Mouse (Mus musculus): ENCODE measurements around the gene Ly6f. TPM values are rescaled to one million over a fixed set of nuclear protein-coding genes. Genes with fewer than 3 reads are reported as not detected.
"Not testable (repeated sequence)": the region's sequence is repeated elsewhere in the genome, so short reads cannot be mapped to it uniquely, and the experiment has no call there.

The Ly6f gene
- polyA plus RNA-seq, 1 experiment from 2014 or later = not detected

GRCm38 (mm10) chr15:75271426-75271825 lies 3.2 kb downstream of the Ly6f start:
- Histone ChIP-seq H3K9me3 (no peaks in the 10 kb centered on the region), H3K4me2 (no peak overlapping the region), H3K27ac (no peak overlapping the region), H3K4me1 (no peaks in the 10 kb centered on the region), H3K27me3 (no peaks in the 10 kb centered on the region), H3K4me3 (no peak overlapping the region), H3K9ac (no peak overlapping the region), H3K36me3 (no peaks in the 10 kb centered on the region)
- 57% methylated on average over 1 of the region's 1 CpGs for WGBS
- ATAC-seq (ENCODE audit: insufficient number of reproducible peaks, insufficient read depth, low FRiP score, low TSS enrichment, low read depth) = no peak

GRCm38 (mm10) chr15:75271891-75272290 lies 3.7 kb downstream of the Ly6f start:
- no peaks in the 10 kb centered on the region for H3K36me3 ChIP-seq
- WGBS = 58% methylated on average over 3 of the region's 3 CpGs
- no peak overlapping the region for H3K4me3 ChIP-seq
- no peak for ATAC-seq (ENCODE audit: insufficient number of reproducible peaks, insufficient read depth, low FRiP score, low TSS enrichment, low read depth)
- H3K27me3 ChIP-seq = no peaks in the 10 kb centered on the region
- no peaks in the 10 kb centered on the region for H3K4me1 ChIP-seq
- H3K4me2 ChIP-seq = no peak overlapping the region
- no peak overlapping the region for H3K27ac ChIP-seq
- H3K9me3 ChIP-seq = no peaks in the 10 kb centered on the region
- H3K9ac ChIP-seq = no peak overlapping the region

DNA sequence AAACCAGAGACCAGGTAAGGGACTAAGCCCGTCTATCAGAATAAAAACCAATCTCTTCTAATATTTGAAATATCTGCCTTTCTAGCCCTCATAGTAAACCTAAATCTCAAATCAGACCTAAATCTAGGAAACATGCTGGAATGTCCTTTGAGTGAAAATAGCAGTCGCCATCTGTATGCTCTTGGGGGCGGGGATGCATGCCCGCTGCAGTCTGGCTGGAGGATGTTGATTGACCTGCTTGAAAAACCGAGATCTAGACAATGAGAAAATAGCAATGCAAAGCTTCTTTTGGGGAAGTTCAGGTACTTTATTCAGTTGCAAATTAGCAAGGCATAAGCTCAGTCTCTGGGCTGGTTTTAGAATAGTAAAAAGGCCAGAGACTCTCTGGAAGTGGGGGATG lies 13.8 kb downstream of the Ly6f start:
- H3K27me3 ChIP-seq = not testable (repeated sequence)

GRCm38 (mm10) chr15:75286512-75286911 lies 18.3 kb downstream of the Ly6f start:
- ATAC-seq (ENCODE audit: insufficient number of reproducible peaks, insufficient read depth, low FRiP score, low TSS enrichment, low read depth) = not testable (repeated sequence)

More for the DNA sequence above, 13.8 kb downstream of the Ly6f start:
- not testable (repeated sequence) for H3K27ac ChIP-seq; H3K9me3 ChIP-seq; H3K9ac ChIP-seq; ATAC-seq (ENCODE audit: insufficient number of reproducible peaks, insufficient read depth, low FRiP score, low TSS enrichment, low read depth); H3K4me2 ChIP-seq; H3K4me1 ChIP-seq; H3K4me3 ChIP-seq; H3K36me3 ChIP-seq
- WGBS = 77% methylated on average over 5 of the region's 5 CpGs

GRCm38 (mm10) chr15:75292377-75292776 lies 24.2 kb downstream of the Ly6f start:
- no peaks in the 10 kb centered on the region for H3K36me3 ChIP-seq
- no peak overlapping the region for H3K9ac ChIP-seq
- no peak overlapping the region for H3K27ac ChIP-seq
- no peaks in the 10 kb centered on the region for H3K4me1 ChIP-seq
- no peak overlapping the region for H3K4me3 ChIP-seq
- no peaks in the 10 kb centered on the region for H3K27me3 ChIP-seq
- no peak for ATAC-seq (ENCODE audit: insufficient number of reproducible peaks, insufficient read depth, low FRiP score, low TSS enrichment, low read depth)
- 83% methylated on average over 1 of the region's 1 CpGs for WGBS
- no peaks in the 10 kb centered on the region for H3K9me3 ChIP-seq
- H3K4me2 ChIP-seq = no peak overlapping the region

More at GRCm38 (mm10) chr15:75286512-75286911, 18.3 kb downstream of the Ly6f start:
- 82% methylated on average over 4 of the region's 4 CpGs for WGBS
- not testable (repeated sequence) for H3K9ac ChIP-seq, H3K9me3 ChIP-seq, H3K27me3 ChIP-seq, H3K4me2 ChIP-seq, H3K36me3 ChIP-seq, H3K4me1 ChIP-seq, H3K4me3 ChIP-seq, H3K27ac ChIP-seq

GRCm38 (mm10) chr15:75293873-75294385 lies 25.7 kb downstream of the Ly6f start:
- Histone ChIP-seq H3K4me2 (no peak overlapping the region), H3K4me1 (no peaks in the 10 kb centered on the region), H3K9ac (no peak overlapping the region), H3K27me3 (no peaks in the 10 kb centered on the region), H3K36me3 (no peaks in the 10 kb centered on the region), H3K4me3 (no peak overlapping the region), H3K27ac (no peak overlapping the region), H3K9me3 (no peaks in the 10 kb centered on the region)
- no peak for ATAC-seq (ENCODE audit: insufficient number of reproducible peaks, insufficient read depth, low FRiP score, low TSS enrichment, low read depth)
- WGBS = 86% methylated on average over 7 of the region's 7 CpGs

DNA sequence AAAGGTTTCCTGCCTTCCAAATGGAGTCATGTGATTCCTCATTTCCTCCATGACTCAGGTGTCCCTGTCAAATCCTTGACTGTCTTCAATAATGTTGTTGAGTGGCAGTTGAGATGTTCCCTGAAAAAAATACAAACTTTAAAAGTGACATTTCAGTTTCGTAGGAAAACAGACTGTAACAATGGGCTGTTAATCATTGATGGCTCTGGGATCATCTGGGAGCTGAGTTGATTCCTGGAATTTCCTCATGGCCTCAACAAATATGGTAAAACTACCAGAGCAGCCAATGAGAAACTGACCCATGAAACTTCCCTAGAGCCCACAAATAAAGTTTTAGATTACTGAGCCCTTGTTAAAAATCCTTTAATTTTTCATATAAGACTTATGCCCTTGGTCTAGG lies 37.9 kb downstream of the Ly6f start:
- H3K27me3 ChIP-seq = no peaks in the 10 kb centered on the region
- WGBS = 58% methylated on average over 1 of the region's 1 CpGs
- ATAC-seq (ENCODE audit: insufficient number of reproducible peaks, insufficient read depth, low FRiP score, low TSS enrichment, low read depth) = no peak

GRCm38 (mm10) chr15:75309186-75309585 lies 41.0 kb downstream of the Ly6f start:
- no peak for ATAC-seq (ENCODE audit: insufficient number of reproducible peaks, insufficient read depth, low FRiP score, low TSS enrichment, low read depth)
- Histone ChIP-seq H3K27me3 (no peaks in the 10 kb centered on the region), H3K4me1 (no peaks in the 10 kb centered on the region), H3K9ac (no peak overlapping the region), H3K4me2 (no peak overlapping the region), H3K27ac (no peak overlapping the region), H3K4me3 (no peak overlapping the region), H3K9me3 (0 out of 2 replicates have a peak, but pooled peaks cover 4% of the 10 kb centered on the region), H3K36me3 (no peaks in the 10 kb centered on the region)
- WGBS = 91% methylated on average over 4 of the region's 4 CpGs

More for the DNA sequence above, 37.9 kb downstream of the Ly6f start:
- H3K4me2 ChIP-seq = no peak overlapping the region
- no peak overlapping the region for H3K4me3 ChIP-seq
- H3K9ac ChIP-seq = no peak overlapping the region
- H3K4me1 ChIP-seq = no peaks in the 10 kb centered on the region
- H3K27ac ChIP-seq = no peak overlapping the region
- H3K9me3 ChIP-seq = 0 out of 2 replicates have a peak, but pooled peaks cover 4% of the 10 kb centered on the region
- H3K36me3 ChIP-seq = no peaks in the 10 kb centered on the region

DNA sequence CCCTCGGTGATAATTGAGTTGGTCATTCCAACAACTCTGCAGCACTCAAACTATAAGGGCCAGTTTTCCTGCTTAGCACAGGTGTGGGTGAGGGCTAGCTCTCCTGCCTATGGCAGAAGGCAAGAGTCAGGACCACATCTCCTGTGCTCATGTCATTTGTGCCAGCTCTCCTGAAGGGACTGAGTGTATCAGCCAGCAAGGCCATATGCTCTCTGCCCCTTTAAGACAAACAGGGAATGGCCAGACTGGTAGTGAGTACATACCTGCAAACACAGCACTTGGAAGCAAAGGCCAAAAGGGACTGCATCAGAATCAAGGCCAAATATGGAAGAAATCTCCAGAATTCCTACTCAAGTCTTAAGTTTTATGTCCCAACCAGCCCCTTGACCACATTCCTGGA lies 41.7 kb downstream of the Ly6f start:
- Histone ChIP-seq H3K9ac (no peak overlapping the region), H3K9me3 (0 out of 2 replicates have a peak, but pooled peaks cover 4% of the 10 kb centered on the region), H3K4me3 (no peak overlapping the region), H3K27ac (no peak overlapping the region), H3K4me1 (no peaks in the 10 kb centered on the region), H3K4me2 (no peak overlapping the region), H3K27me3 (no peaks in the 10 kb centered on the region), H3K36me3 (no peaks in the 10 kb centered on the region)
- 92% methylated on average over 1 of the region's 1 CpGs for WGBS
- ATAC-seq (ENCODE audit: insufficient number of reproducible peaks, insufficient read depth, low FRiP score, low TSS enrichment, low read depth) = no peak

DNA sequence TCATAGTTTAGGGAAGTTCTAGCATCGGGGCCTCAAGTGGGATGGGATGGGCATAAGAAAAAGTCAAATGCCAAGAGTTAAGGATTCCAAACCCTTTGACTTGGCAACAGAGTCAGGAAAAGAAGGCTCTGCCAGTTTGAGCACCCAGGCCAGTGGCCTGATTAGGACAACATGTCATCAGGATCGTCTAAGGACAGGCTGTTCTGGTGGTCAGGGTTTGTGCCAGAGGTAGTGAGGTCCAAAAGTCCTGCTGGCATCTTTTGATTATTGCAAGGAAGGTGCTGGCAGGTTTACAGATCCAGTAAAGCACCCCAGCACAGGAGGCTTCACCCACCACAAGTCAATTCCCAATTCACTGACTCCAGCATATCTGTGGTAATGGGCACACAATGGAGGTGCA lies 46.2 kb downstream of the Ly6f start:
- WGBS = 89% methylated on average over 2 of the region's 2 CpGs
- Histone ChIP-seq H3K27ac (no peak overlapping the region), H3K9ac (no peak overlapping the region), H3K27me3 (no peaks in the 10 kb centered on the region), H3K4me2 (no peak overlapping the region), H3K9me3 (no peaks in the 10 kb centered on the region), H3K4me3 (no peak overlapping the region), H3K4me1 (no peaks in the 10 kb centered on the region), H3K36me3 (no peaks in the 10 kb centered on the region)
- ATAC-seq (ENCODE audit: insufficient number of reproducible peaks, insufficient read depth, low FRiP score, low TSS enrichment, low read depth) = no peak

- Histone ChIP-seq H3K36me3 (no peaks in the 10 kb centered on the region), H3K9ac (no peak overlapping the region), H3K9me3 (no peaks in the 10 kb centered on the region), H3K4me1 (no peaks in the 10 kb centered on the region), H3K27me3 (no peaks in the 10 kb centered on the region), H3K4me3 (no peak overlapping the region), H3K27ac (no peak overlapping the region), H3K4me2 (no peak overlapping the region)
- 54% methylated on average over 2 of the region's 2 CpGs for WGBS
- ATAC-seq (ENCODE audit: insufficient number of reproducible peaks, insufficient read depth, low FRiP score, low TSS enrichment, low read depth) = no peak
Observed at GRCm38 (mm10) chr15:75317255-75317654, 49.0 kb downstream of the Ly6f start.

GRCm38 (mm10) chr15:75318584-75318983 lies 50.4 kb downstream of the Ly6f start:
- Histone ChIP-seq H3K9ac (no peak overlapping the region), H3K36me3 (no peaks in the 10 kb centered on the region), H3K27me3 (no peaks in the 10 kb centered on the region), H3K9me3 (no peaks in the 10 kb centered on the region), H3K27ac (no peak overlapping the region), H3K4me2 (no peak overlapping the region), H3K4me1 (no peaks in the 10 kb centered on the region), H3K4me3 (no peak overlapping the region)
- no peak for ATAC-seq (ENCODE audit: insufficient number of reproducible peaks, insufficient read depth, low FRiP score, low TSS enrichment, low read depth)
- WGBS = 82% methylated on average over 3 of the region's 3 CpGs
